Mouse (Mus musculus) MEL (cell line): Measurements from ENCODE around the gene D430041D05Rik.

Experiments
- GATA1 ChIP-seq: IDR thresholded peaks from 2 replicates; pipeline ENCODE4 v1.6.1; 2011; ENCODE audit warnings: low read depth, low read length, improper control_type of control experiment
- TBP ChIP-seq: IDR thresholded peaks from 2 replicates; pipeline ENCODE4 v1.8.0; 2011; ENCODE audit warnings: low read depth, low read length, improper control_type of control experiment

GRCm38 (mm10) chr2:104323351-104323750 lies 87.5 kb downstream of the D430041D05Rik start:
- TF ChIP-seq GATA1 (no peak), TBP (no peak)
